Mouse (Mus musculus): ENCODE results near the gene Tmem97. TPM values are rescaled to one million over a fixed set of nuclear protein-coding genes. Genes with fewer than 3 reads are reported as not detected.
A peak's percentile ranks its signal among the peaks of the same experiment; 100 is the strongest.
"Not testable (repeated sequence)": the region's sequence is repeated elsewhere in the genome, so short reads cannot be mapped to it uniquely, and the experiment has no call there.

The Tmem97 gene
- polyA plus RNA-seq, 1 experiment from 2014 or later: 73.5 TPM

- 92% methylated on average over 4 of the region's 4 CpGs for WGBS
- not testable (repeated sequence) for H3K27me3 ChIP-seq; H3K4me1 ChIP-seq; H3K4me2 ChIP-seq (replicated peaks); H3K9me3 ChIP-seq (replicated peaks); ATAC-seq (ENCODE audit: insufficient number of reproducible peaks, low FRiP score, low TSS enrichment, low read depth); H3K4me3 ChIP-seq (replicated peaks); H3K9ac ChIP-seq; H3K27ac ChIP-seq (replicated peaks)
- peaks cover 58% of the 10 kb centered on the region for H3K36me3 ChIP-seq
Measured at GRCm38 (mm10) chr11:78574031-78574430, 23.5 kb upstream of the Tmem97 start.

- H3K36me3 ChIP-seq: peaks cover 42% of the 10 kb centered on the region
- WGBS: 80% methylated on average over 6 of the region's 6 CpGs
Measured at GRCm38 (mm10) chr11:78571854-78572253, 21.3 kb upstream of the Tmem97 start.

GRCm38 (mm10) chr11:78571441-78571840 is 20.9 kb upstream of the Tmem97 start:
- no peak overlapping the region for H3K9ac ChIP-seq
- no peak overlapping the region for H3K4me3 ChIP-seq (replicated peaks)
- no peaks in the 10 kb centered on the region for H3K27me3 ChIP-seq
- peaks cover 38% of the 10 kb centered on the region for H3K36me3 ChIP-seq
- ATAC-seq (ENCODE audit: insufficient number of reproducible peaks, low FRiP score, low TSS enrichment, low read depth): no peak
- H3K27ac ChIP-seq (replicated peaks): no peak overlapping the region
- no peaks in the 10 kb centered on the region for H3K4me1 ChIP-seq
- no peaks in the 10 kb centered on the region for H3K9me3 ChIP-seq (replicated peaks)
- 93% methylated on average over 8 of the region's 8 CpGs for WGBS
- H3K4me2 ChIP-seq (replicated peaks): no peak overlapping the region

More at GRCm38 (mm10) chr11:78571854-78572253, 21.3 kb upstream of the Tmem97 start:
- Histone ChIP-seq H3K4me3 (replicated peaks) (no peak overlapping the region), H3K9ac (no peak overlapping the region), H3K27me3 (no peaks in the 10 kb centered on the region), H3K9me3 (replicated peaks) (no peaks in the 10 kb centered on the region), H3K4me1 (no peaks in the 10 kb centered on the region), H3K27ac (replicated peaks) (no peak overlapping the region), H3K4me2 (replicated peaks) (no peak overlapping the region)
- ATAC-seq (ENCODE audit: insufficient number of reproducible peaks, low FRiP score, low TSS enrichment, low read depth): no peak

GRCm38 (mm10) chr11:78569806-78570205 is 19.2 kb upstream of the Tmem97 start:
- no peaks in the 10 kb centered on the region for H3K27me3 ChIP-seq
- H3K9ac ChIP-seq: no peak overlapping the region
- H3K36me3 ChIP-seq: peaks cover 33% of the 10 kb centered on the region
- no peak overlapping the region for H3K4me3 ChIP-seq (replicated peaks)
- H3K4me1 ChIP-seq: no peaks in the 10 kb centered on the region
- no peak for ATAC-seq (ENCODE audit: insufficient number of reproducible peaks, low FRiP score, low TSS enrichment, low read depth)
- H3K27ac ChIP-seq (replicated peaks): no peak overlapping the region
- H3K4me2 ChIP-seq (replicated peaks): no peak overlapping the region
- 51% methylated on average over 3 of the region's 3 CpGs for WGBS
- H3K9me3 ChIP-seq (replicated peaks): no peaks in the 10 kb centered on the region

GRCm38 (mm10) chr11:78568827-78569226 is 18.2 kb upstream of the Tmem97 start:
- H3K9ac ChIP-seq: no peak overlapping the region
- no peak overlapping the region for H3K4me2 ChIP-seq (replicated peaks)
- H3K27ac ChIP-seq (replicated peaks): no peak overlapping the region
- no peaks in the 10 kb centered on the region for H3K4me1 ChIP-seq
- no peaks in the 10 kb centered on the region for H3K27me3 ChIP-seq
- WGBS: 85% methylated on average over 10 of the region's 10 CpGs
- ATAC-seq (ENCODE audit: insufficient number of reproducible peaks, low FRiP score, low TSS enrichment, low read depth): no peak
- peaks cover 29% of the 10 kb centered on the region for H3K36me3 ChIP-seq
- no peaks in the 10 kb centered on the region for H3K9me3 ChIP-seq (replicated peaks)
- H3K4me3 ChIP-seq (replicated peaks): no peak overlapping the region

GRCm38 (mm10) chr11:78567614-78568013 is 17.0 kb upstream of the Tmem97 start:
- no peak for ATAC-seq (ENCODE audit: insufficient number of reproducible peaks, low FRiP score, low TSS enrichment, low read depth)
- H3K4me3 ChIP-seq (replicated peaks): no peak overlapping the region
- no peak overlapping the region for H3K9ac ChIP-seq
- no peaks in the 10 kb centered on the region for H3K9me3 ChIP-seq (replicated peaks)
- H3K36me3 ChIP-seq: peaks cover 23% of the 10 kb centered on the region
- H3K27me3 ChIP-seq: no peaks in the 10 kb centered on the region
- WGBS: 86% methylated on average over 6 of the region's 6 CpGs
- H3K4me2 ChIP-seq (replicated peaks): no peak overlapping the region
- H3K4me1 ChIP-seq: no peaks in the 10 kb centered on the region
- no peak overlapping the region for H3K27ac ChIP-seq (replicated peaks)

GRCm38 (mm10) chr11:78566775-78567174 is 16.2 kb upstream of the Tmem97 start:
- Histone ChIP-seq H3K27me3 (no peaks in the 10 kb centered on the region), H3K36me3 (peaks cover 14% of the 10 kb centered on the region; the same call in 1 of the 2 replicates), H3K27ac (replicated peaks) (no peak overlapping the region; the same call in 1 of the 2 replicates), H3K4me2 (replicated peaks) (no peak overlapping the region), H3K9ac (no peak overlapping the region), H3K4me3 (replicated peaks) (no peak overlapping the region), H3K4me1 (no peaks in the 10 kb centered on the region), H3K9me3 (replicated peaks) (no peaks in the 10 kb centered on the region)
- no peak for ATAC-seq (ENCODE audit: insufficient number of reproducible peaks, low FRiP score, low TSS enrichment, low read depth)
- WGBS: 54% methylated on average over 6 of the region's 6 CpGs

- no peak overlapping the region for H3K9ac ChIP-seq
- WGBS: 18% methylated on average over 4 of the region's 4 CpGs
- no peaks in the 10 kb centered on the region for H3K4me1 ChIP-seq
- no peaks in the 10 kb centered on the region for H3K27me3 ChIP-seq
- no peak for ATAC-seq (ENCODE audit: insufficient number of reproducible peaks, low FRiP score, low TSS enrichment, low read depth)
- no peaks in the 10 kb centered on the region for H3K36me3 ChIP-seq
- H3K27ac ChIP-seq (replicated peaks): no peak overlapping the region
- H3K4me2 ChIP-seq (replicated peaks): no peak overlapping the region
- H3K9me3 ChIP-seq (replicated peaks): no peaks in the 10 kb centered on the region
- no peak overlapping the region for H3K4me3 ChIP-seq (replicated peaks)
Measured at GRCm38 (mm10) chr11:78560447-78560846, 9.9 kb upstream of the Tmem97 start.

DNA sequence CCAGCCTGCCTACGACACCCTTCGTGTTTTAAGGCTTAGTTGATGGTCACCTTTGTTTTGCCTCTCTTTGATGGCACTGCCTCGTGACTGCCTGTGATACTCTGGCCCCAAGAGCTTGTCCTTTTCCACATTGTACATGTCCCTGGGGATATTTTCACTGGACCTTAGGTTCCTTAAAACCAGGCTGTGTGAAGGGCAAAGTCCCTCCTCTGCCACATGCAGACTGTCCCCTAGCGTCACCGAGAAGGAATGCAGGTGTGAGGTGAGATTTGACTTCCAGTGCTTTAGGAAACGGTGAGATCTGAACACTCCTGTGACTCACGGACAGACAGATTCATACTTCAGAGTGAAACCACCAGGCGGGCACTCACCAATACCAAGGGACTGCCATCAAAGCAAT is 6.7 kb upstream of the Tmem97 start:
- no peak overlapping the region for H3K4me3 ChIP-seq (replicated peaks)

GRCm38 (mm10) chr11:78556070-78556469 is 5.5 kb upstream of the Tmem97 start:
- Histone ChIP-seq H3K4me3 (replicated peaks) (no peak overlapping the region), H3K27me3 (no peaks in the 10 kb centered on the region), H3K9ac (no peak overlapping the region), H3K9me3 (replicated peaks) (no peaks in the 10 kb centered on the region), H3K27ac (replicated peaks) (no peak overlapping the region), H3K4me2 (replicated peaks) (no peak overlapping the region), H3K36me3 (no peaks in the 10 kb centered on the region), H3K4me1 (0 out of 2 replicates have a peak, but pooled peaks cover 1% of the 10 kb centered on the region)
- WGBS: 76% methylated on average over 4 of the region's 4 CpGs
- no peak for ATAC-seq (ENCODE audit: insufficient number of reproducible peaks, low FRiP score, low TSS enrichment, low read depth)

More for the DNA sequence above, 6.7 kb upstream of the Tmem97 start:
- WGBS: 52% methylated on average over 8 of the region's 8 CpGs
- no peaks in the 10 kb centered on the region for H3K27me3 ChIP-seq
- H3K36me3 ChIP-seq: no peaks in the 10 kb centered on the region
- ATAC-seq (ENCODE audit: insufficient number of reproducible peaks, low FRiP score, low TSS enrichment, low read depth): no peak
- no peak overlapping the region for H3K4me2 ChIP-seq (replicated peaks)
- H3K9ac ChIP-seq: no peak overlapping the region
- H3K27ac ChIP-seq (replicated peaks): no peak overlapping the region
- no peaks in the 10 kb centered on the region for H3K4me1 ChIP-seq
- no peaks in the 10 kb centered on the region for H3K9me3 ChIP-seq (replicated peaks)

DNA sequence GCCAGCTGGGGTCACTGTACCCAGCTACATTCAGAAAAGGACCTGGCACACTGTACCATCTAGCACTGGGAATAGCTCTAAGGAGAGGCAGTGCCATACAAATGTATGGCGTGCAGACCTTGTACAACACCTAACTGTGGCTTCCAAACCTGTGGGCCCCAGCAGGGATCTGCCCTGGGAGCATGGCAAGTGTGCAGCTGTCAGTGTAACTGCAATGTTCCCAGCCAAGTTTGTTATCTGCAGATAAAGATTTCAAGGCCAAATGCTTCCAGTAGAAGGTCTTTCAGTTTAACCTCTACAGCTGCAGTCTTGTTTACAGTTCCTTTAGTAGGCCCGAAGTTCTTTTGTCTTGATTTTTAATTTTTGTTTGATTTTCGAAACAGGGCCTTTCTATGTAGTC is 5.0 kb upstream of the Tmem97 start:
- Histone ChIP-seq H3K4me1 (0 out of 2 replicates have a peak, but pooled peaks cover 3% of the 10 kb centered on the region), H3K36me3 (no peaks in the 10 kb centered on the region), H3K9me3 (replicated peaks) (no peaks in the 10 kb centered on the region), H3K27ac (replicated peaks) (no peak overlapping the region), H3K27me3 (no peaks in the 10 kb centered on the region), H3K4me2 (replicated peaks) (no peak overlapping the region), H3K9ac (no peak overlapping the region), H3K4me3 (replicated peaks) (no peak overlapping the region)
- 87% methylated on average over 3 of the region's 3 CpGs for WGBS
- no peak for ATAC-seq (ENCODE audit: insufficient number of reproducible peaks, low FRiP score, low TSS enrichment, low read depth)

GRCm38 (mm10) chr11:78551059-78551398 is 452 bp upstream of the Tmem97 start:
- Histone ChIP-seq H3K4me2 (replicated peaks) (peak overlapping the region; percentile 78), H3K27ac (replicated peaks) (peak overlapping the region; percentile 81; the same call in 1 of the 2 replicates), H3K4me1 (peaks cover 21% of the 10 kb centered on the region), H3K36me3 (no peaks in the 10 kb centered on the region), H3K4me3 (replicated peaks) (peak overlapping the region; percentile 64), H3K9me3 (replicated peaks) (no peaks in the 10 kb centered on the region), H3K27me3 (no peaks in the 10 kb centered on the region), H3K9ac (peak overlapping the region; percentile 40)
- ATAC-seq (ENCODE audit: insufficient number of reproducible peaks, low FRiP score, low TSS enrichment, low read depth): 0 out of 2 replicates have a peak, but pooled peaks have one; percentile 5
- WGBS: 32% methylated on average over 6 of the region's 6 CpGs

Data from embryonic facial prominence, embryonic 15.5 days (tissue).